Mouse (Mus musculus) B cell, adult 2 months (primary cell): ENCODE measurements around the gene Smok2b.
"Not testable (repeated sequence)": the region's sequence is repeated elsewhere in the genome, so short reads cannot be mapped to it uniquely, and the experiment has no call there.

Experiments
- DNase-seq, 2 experiments: peaks; one replicate each; pipeline ENCODE4 v3.0.0; 2022

Gene Smok2b

GRCm38 (mm10) chr17:13240807-13241727, 11.0 kb downstream of the Smok2b start:
- not testable (repeated sequence) for DNase-seq

DNA sequence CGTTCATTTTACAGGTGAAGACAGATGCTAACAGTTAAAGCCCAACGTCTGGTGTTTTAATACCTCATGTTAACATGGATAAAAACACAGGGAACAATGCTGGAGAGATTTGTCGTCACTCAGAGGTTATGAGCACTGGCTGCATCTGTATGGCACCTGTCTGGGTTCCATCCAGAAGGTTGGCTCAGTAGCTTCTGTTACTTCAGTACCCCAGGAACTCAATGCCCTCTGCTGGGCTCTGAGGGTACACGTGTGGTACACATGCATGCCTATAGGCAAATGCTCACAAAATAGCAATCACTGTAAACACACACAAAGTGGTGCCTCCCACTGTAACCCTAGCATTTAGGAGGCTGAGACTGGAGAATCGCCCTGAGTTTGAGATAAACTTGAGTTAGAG, 24.7 kb downstream of the Smok2b start:
- not testable (repeated sequence) for DNase-seq
